Mouse (Mus musculus) brown adipose tissue, adult 24 weeks (tissue): ENCODE measurements around the gene Tmprss6. TPM values are rescaled to one million over a fixed set of nuclear protein-coding genes. Genes with fewer than 3 reads are reported as not detected.

ENCODE experiments used
- H3K27ac ChIP-seq: fragments of 200-500 bp; replicated peaks from 2 replicates; pipeline ENCODE4 v1.5.1; 2012; ENCODE audit warnings: low read depth, mild to moderate bottlenecking, low read length
- H3K4me1 ChIP-seq: fragments of 200-500 bp; 2 replicates; pipeline ENCODE4 v1.6.1; 2012; ENCODE audit warnings: low read length, mixed read lengths; ENCODE audit not compliant: control insufficient read depth, insufficient read depth, insufficient read length
- H3K4me3 ChIP-seq: fragments of 200-500 bp; 2 replicates; pipeline ENCODE4 v1.5.1; 2012; ENCODE audit warnings: low read depth, mild to moderate bottlenecking, low read length, moderate library complexity; ENCODE audit not compliant: insufficient read depth
- polyA plus RNA-seq: library from polyadenylated mRNA; stranded (reverse); fragments of >200 nt; gene quantifications from 2 replicates; pipeline ENCODE4 v1.2.4, GENCODE M21; 2012; ENCODE audit not compliant: missing spikeins, insufficient read depth, insufficient read length

Tmprss6 gene
- polyA plus RNA-seq, 1 experiment, result 2.0 TPM

DNA sequence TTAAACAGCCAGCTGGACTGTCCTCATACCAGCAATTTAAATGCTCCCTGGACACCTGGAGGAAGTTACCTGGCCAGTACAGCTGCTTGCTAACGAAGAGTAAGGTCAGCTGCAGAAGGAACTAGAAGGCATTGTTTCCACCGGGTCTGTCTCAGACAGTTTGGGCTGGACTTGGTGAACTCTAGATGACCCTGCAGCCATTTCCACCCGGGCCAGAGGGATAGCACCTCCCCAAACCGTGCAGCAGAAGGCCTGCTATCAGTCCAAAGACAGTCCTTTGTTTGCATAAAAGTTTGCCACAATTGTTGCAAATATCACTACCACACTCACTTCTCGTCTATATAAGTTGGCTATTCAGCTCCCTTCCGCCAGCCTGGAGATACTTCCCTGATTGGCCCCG lies 3.5 kb upstream of the Tmprss6 start:
- Histone ChIP-seq H3K4me3 (no peak overlapping the region), H3K4me1 (peaks cover 7% of the 10 kb centered on the region), H3K27ac (no peak overlapping the region)

DNA sequence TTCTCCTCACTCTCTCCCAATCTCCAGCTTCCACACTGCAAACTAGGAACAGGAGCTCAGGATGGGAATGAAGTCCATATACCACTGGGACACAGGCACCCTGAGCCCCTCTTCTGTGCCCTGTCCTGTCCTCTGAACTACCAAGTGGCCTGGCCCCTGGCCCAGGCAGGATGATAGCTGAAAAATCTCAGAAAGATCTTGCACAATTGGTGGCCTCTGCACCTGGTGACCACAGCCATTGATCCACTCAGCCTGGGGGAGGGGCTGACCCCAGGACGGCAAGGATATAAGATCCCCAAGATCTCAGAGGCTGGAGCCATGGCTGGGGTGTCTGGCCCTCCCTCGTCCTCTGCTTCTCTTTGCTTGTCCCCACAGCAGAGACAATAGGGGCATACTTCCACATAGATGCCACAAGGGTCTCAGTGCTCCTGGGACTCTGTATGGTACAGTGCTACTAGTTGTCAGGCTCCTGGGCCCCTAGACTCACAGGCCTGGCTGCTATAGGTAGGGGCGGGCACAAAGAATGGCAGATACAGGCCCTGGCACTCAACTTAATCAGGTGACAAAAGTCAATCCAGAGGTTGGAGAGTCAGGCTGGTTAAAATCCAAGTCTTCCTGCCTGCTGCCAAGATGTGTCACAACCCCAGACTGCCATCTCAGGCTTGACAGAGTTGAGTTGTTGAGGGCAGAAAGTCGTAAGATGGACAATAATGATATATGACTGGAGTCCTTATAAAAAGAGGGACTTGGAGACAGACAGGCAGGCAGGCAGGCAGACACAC lies 2.3 kb upstream of the Tmprss6 start:
- Histone ChIP-seq H3K4me3 (no peak overlapping the region), H3K27ac (no peak overlapping the region), H3K4me1 (peaks cover 7% of the 10 kb centered on the region)

- no peak overlapping the region for H3K4me3 ChIP-seq
- no peak overlapping the region for H3K27ac ChIP-seq
- H3K4me1 ChIP-seq, result peaks cover 7% of the 10 kb centered on the region
Observed at GRCm38 (mm10) chr15:78467570-78467969, 864 bp downstream of the Tmprss6 start.

DNA sequence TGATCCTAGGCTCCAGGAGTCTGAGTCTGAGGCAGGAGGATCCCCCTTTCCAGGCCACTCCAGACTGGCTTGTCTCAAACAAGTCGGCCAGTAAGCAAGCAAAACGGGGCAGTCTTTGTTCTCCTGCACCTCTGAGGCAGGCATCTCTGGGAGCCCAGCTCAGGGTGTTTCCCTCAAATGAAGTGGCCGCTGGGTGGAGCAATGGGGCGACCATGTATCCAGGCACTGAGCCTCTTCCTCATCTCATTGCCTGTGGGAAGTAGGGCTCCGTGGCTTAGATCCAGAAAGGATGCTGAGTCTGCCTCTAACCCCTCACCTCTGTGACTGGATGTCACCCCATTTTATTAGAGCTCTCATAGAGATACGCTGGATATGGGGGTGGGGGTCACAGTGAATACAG lies 1.6 kb downstream of the Tmprss6 start:
- Histone ChIP-seq H3K4me3 (no peak overlapping the region), H3K27ac (no peak overlapping the region), H3K4me1 (peaks cover 7% of the 10 kb centered on the region)

DNA sequence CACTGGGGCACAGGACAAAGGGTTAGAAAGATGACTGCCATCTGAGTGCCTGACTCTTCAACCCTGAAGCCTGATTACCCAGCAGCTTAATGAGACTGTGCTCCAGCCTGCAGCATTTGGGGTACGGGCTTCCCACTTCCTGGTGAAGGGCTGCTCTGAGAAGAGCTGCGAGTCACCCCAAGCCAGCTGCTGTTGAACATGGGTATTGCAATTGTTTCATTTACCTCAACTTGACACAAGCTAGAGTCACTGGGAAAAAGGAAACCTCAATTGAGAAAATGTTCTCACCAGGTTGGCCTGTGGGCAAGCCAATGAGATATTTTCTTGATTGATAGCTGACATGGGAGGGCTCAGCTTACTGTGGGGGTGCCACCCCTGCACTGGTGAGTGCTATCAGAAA lies 5.5 kb downstream of the Tmprss6 start:
- Histone ChIP-seq H3K27ac (no peak overlapping the region), H3K4me1 (peaks cover 2% of the 10 kb centered on the region; the same call in 1 of the 2 replicates), H3K4me3 (no peak overlapping the region)

DNA sequence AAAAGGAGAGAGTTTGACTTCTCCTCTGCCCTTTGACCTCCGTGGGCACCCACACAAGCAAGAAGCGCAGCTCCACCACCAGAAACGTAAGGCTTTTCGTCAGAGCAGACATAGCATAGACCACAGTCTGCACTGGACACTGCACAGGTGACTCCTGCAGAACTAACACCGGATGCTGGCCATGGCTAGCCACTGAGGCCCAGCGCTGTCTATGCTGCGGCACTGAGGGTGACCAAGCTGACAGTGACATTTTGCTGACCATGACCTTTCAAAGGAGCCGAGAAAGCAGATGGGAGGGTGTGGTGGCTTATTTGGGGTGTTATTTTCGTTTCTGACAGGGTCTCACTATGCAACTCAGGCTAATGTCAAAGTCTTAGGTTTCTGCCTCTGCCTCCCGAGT lies 11.2 kb downstream of the Tmprss6 start:
- H3K4me1 ChIP-seq, result no peaks in the 10 kb centered on the region
- H3K27ac ChIP-seq, result no peak overlapping the region
- H3K4me3 ChIP-seq, result no peak overlapping the region

DNA sequence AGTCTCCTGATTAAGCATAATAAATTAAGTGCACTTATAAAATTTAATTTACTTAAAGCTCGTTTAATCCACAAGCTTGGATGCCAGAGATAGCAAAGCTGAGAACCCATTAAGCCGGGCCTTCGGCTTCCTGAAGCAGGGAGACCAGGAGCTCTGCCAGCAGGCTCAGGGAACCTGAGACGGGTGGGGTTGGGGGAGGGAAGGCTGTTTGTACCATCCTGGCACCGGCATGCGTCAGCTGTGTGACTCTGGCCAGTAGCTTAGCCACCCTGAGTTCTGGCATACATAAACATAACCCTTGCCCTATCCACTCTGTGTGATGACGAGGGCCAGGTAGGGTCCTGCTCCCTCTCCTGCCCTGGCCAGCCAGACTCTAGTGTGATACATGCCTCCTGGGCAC lies 12.4 kb downstream of the Tmprss6 start:
- no peaks in the 10 kb centered on the region for H3K4me1 ChIP-seq
- H3K27ac ChIP-seq, result no peak overlapping the region
- no peak overlapping the region for H3K4me3 ChIP-seq

DNA sequence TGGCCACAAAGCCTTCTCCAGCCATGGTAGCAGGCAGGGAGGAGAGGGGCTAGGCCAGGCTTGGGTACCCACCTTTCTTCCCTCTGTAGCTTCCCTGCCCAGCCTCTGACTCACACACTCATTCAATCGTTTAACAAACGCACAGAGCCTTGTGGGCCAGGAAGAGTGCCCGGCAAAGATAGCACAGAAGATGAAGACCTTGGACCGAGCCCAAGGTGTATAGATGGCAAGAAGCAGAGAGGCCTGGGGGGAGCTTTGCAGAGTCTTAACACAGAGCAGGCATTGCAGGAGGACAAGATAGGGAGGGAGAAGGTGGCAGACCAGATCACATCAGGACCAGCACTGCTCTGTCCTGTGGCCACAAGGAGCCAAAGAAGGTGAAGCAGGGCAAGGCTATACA lies 13.3 kb downstream of the Tmprss6 start:
- no peak overlapping the region for H3K27ac ChIP-seq
- peaks cover 2% of the 10 kb centered on the region; the same call in 1 of the 2 replicates for H3K4me1 ChIP-seq

GRCm38 (mm10) chr15:78452929-78453328 lies 15.5 kb downstream of the Tmprss6 start:
- no peak overlapping the region for H3K27ac ChIP-seq
- peaks cover 15% of the 10 kb centered on the region for H3K4me1 ChIP-seq
- no peak overlapping the region for H3K4me3 ChIP-seq

More for the DNA sequence above, 13.3 kb downstream of the Tmprss6 start:
- no peak overlapping the region for H3K4me3 ChIP-seq

- Histone ChIP-seq H3K27ac (no peak overlapping the region), H3K4me3 (no peak overlapping the region), H3K4me1 (peaks cover 15% of the 10 kb centered on the region)
Observed at GRCm38 (mm10) chr15:78451201-78451600, 17.2 kb downstream of the Tmprss6 start.

GRCm38 (mm10) chr15:78450419-78450768 lies 18.0 kb downstream of the Tmprss6 start:
- Histone ChIP-seq H3K4me3 (no peak overlapping the region), H3K27ac (peak overlapping the region; percentile 37; the same call in 1 of the 2 replicates), H3K4me1 (peaks cover 15% of the 10 kb centered on the region)

DNA sequence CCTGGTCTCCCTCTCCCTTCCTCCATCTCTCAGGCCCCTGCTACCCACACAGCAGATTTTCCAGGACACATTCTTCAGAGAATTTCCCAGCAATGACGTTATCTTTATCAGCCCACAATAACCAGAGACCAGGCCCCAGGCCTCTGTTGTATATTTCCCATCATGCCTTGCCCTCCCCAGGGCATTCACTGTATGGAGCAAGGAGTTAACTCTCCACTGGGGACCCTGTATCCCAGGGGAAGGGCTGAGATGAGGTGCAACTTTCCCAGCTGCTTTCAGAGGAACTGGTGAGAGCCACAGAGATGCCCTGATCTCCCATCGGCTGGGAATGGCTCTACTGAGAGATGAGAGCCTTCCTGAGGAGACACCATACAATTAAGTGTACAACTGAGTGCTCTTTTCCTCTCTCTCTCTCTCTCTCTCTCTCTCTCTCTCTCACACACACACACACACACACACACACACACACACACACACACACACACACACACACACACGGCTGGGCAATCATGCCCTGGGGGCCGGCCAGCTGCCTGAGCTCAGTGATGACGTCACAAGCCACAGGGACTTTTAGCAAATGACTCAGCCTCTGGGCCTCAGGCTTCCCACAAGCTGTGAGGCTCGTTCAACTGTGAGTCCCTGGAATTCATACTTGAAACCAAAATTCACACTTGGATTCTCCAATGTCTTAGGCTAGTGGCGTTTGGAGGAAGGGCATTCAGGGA lies 18.6 kb downstream of the Tmprss6 start:
- Histone ChIP-seq H3K4me3 (no peak overlapping the region), H3K27ac (peak overlapping the region; percentile 47), H3K4me1 (peaks cover 15% of the 10 kb centered on the region)

- Histone ChIP-seq H3K27ac (peak overlapping the region; percentile 47), H3K4me1 (peaks cover 15% of the 10 kb centered on the region), H3K4me3 (no peak overlapping the region)
Observed at GRCm38 (mm10) chr15:78449131-78449530, 19.3 kb downstream of the Tmprss6 start.

- Histone ChIP-seq H3K4me1 (peaks cover 15% of the 10 kb centered on the region), H3K27ac (peak overlapping the region; percentile 89), H3K4me3 (peak overlapping the region; percentile 50)
Observed at GRCm38 (mm10) chr15:78447746-78448535, 20.5 kb downstream of the Tmprss6 start.

GRCm38 (mm10) chr15:78447121-78447520 lies 21.3 kb downstream of the Tmprss6 start:
- peaks cover 15% of the 10 kb centered on the region for H3K4me1 ChIP-seq
- no peak overlapping the region for H3K4me3 ChIP-seq
- peak overlapping the region; percentile 43 for H3K27ac ChIP-seq
